Mouse (Mus musculus) embryonic stem cell, embryonic (primary cell): ENCODE data around the gene Sdr9c7.

Experiments used
- CTCF ChIA-PET, 4 experiments: fragments of 300-600 bp in 2 of 4; fragments of 350-600 bp in 2 of 4; sonication (Branson Sonifier 250); formaldehyde crosslinking; loops; one replicate each; lab custom pipeline; 2022; ENCODE audit warnings: inconsistent platforms in 2 of 4; lab: Charles Lee
- POLR2A ChIA-PET, 4 experiments: fragments of 300-600 bp in 2 of 4; fragments of 350-600 bp in 2 of 4; sonication (Branson Sonifier 250); formaldehyde crosslinking; loops; one replicate each; lab custom pipeline; 2022; ENCODE audit warnings: antibody characterized with exemption in 4 of 4, inconsistent platforms in 1 of 4; lab: Charles Lee

The Sdr9c7 gene

GRCm38 (mm10) chr10:127898218-127898617, at the start of gene Sdr9c7:
TSS of gene Sdr9c7 (plus strand) at chr10:127898518.
- POLR2A ChIA-PET = interaction anchor here in 3 of 4 experiments (0.6 to 6.6 kb wide), 10 partner anchors 7 to 230 kb away, joined by 3 to 40 read pairs (median 4); partner anchors contain the start of gene Rdh7 (in 1 of the 3)
- CTCF ChIA-PET = interaction anchor here in 1 of 4 experiments (0.5 kb wide), 1 partner anchor 586 kb away, joined by 3 read pairs; no protein-coding TSS in a partner anchor

- CTCF ChIA-PET = interaction anchor here in 1 of 4 experiments (0.6 kb wide), 1 partner anchor 1319 kb away, joined by 8 read pairs; no protein-coding TSS in a partner anchor
These were observed 48.7 kb upstream of the Sdr9c7 start, which contains the start of gene Rdh19 for GRCm38 (mm10) chr10:127849628-127850027. TSS of gene Rdh19 (plus strand) at chr10:127849928.

GRCm38 (mm10) chr10:127856376-127856775, 41.9 kb upstream of the Sdr9c7 start:
- ChIA-PET POLR2A (no interaction called here), CTCF (interaction anchor here in 1 of 4 experiments (0.6 kb wide), 1 partner anchor 175 kb away, joined by 4 read pairs; no protein-coding TSS in a partner anchor)

More at GRCm38 (mm10) chr10:127849628-127850027, 48.7 kb upstream of the Sdr9c7 start, which contains the start of gene Rdh19:
- POLR2A ChIA-PET = no interaction called here

- CTCF ChIA-PET = no interaction called here
- POLR2A ChIA-PET = interaction anchor here in 1 of 4 experiments (0.6 kb wide), 1 partner anchor 315 kb away, joined by 3 read pairs; no protein-coding TSS in a partner anchor
These were observed 33.4 kb upstream of the Sdr9c7 start for GRCm38 (mm10) chr10:127864931-127865330.

- POLR2A ChIA-PET = no interaction called here
- CTCF ChIA-PET = no interaction called here
These were observed 32.1 kb upstream of the Sdr9c7 start, which contains the start of gene Rdh16f2 for GRCm38 (mm10) chr10:127866232-127866631. TSS of gene Rdh16f2 (plus strand) at chr10:127866474.

GRCm38 (mm10) chr10:127872484-127872883, 25.8 kb upstream of the Sdr9c7 start:
- POLR2A ChIA-PET = interaction anchor here in 1 of 4 experiments (0.8 kb wide), 1 partner anchor 24 kb away, joined by 7 read pairs; no protein-coding TSS in a partner anchor
- CTCF ChIA-PET = interaction anchor here in 3 of 4 experiments (0.5 to 1.2 kb wide), 6 partner anchors 9 to 503 kb away, joined by 3 to 9 read pairs (median 5); no protein-coding TSS in a partner anchor

GRCm38 (mm10) chr10:127877681-127878080, 20.6 kb upstream of the Sdr9c7 start:
- POLR2A ChIA-PET = interaction anchor here in 3 of 4 experiments (0.6 to 1.5 kb wide), 6 partner anchors 11 to 256 kb away, joined by 3 to 29 read pairs (median 4); partner anchors contain the start of genes Lrp1 (in 1 of the 3) and Rdh7 (in 1 of the 3)
- CTCF ChIA-PET = interaction anchor here in 2 of 4 experiments (0.5 to 0.9 kb wide), 3 partner anchors 16 to 57 kb away, joined by 3 to 8 read pairs (median 3); no protein-coding TSS in a partner anchor

GRCm38 (mm10) chr10:127878262-127879057, 19.9 kb upstream of the Sdr9c7 start:
- ChIA-PET POLR2A (interaction anchor here in 3 of 4 experiments (0.6 to 3.4 kb wide), 4 partner anchors 10 to 28 kb away, joined by 3 to 29 read pairs (median 8); partner anchors contain the start of gene Rdh7 (in 1 of the 3)), CTCF (interaction anchor here in 1 of 4 experiments (0.6 kb wide), 1 partner anchor 861 kb away, joined by 3 read pairs; no protein-coding TSS in a partner anchor)

GRCm38 (mm10) chr10:127879155-127879688, 19.1 kb upstream of the Sdr9c7 start:
- ChIA-PET CTCF (interaction anchor here in 2 of 4 experiments (0.5 to 1.2 kb wide), 3 partner anchors 133 to 860 kb away, joined by 3 to 5 read pairs (median 3); no protein-coding TSS in a partner anchor), POLR2A (interaction anchor here in 1 of 4 experiments (3.4 kb wide), 1 partner anchor 28 kb away, joined by 12 read pairs; no protein-coding TSS in a partner anchor)

GRCm38 (mm10) chr10:127881041-127881440, 17.3 kb upstream of the Sdr9c7 start:
- ChIA-PET CTCF (interaction anchor here in 2 of 4 experiments (0.6 to 1.1 kb wide), 4 partner anchors 8 to 26 kb away, joined by 3 to 9 read pairs (median 3); no protein-coding TSS in a partner anchor), POLR2A (interaction anchor here in 1 of 4 experiments (0.7 to 3.4 kb wide), 7 partner anchors 9 to 134 kb away, joined by 3 to 12 read pairs (median 4); partner anchors contain the start of gene Sdr9c7)

- POLR2A ChIA-PET = interaction anchor here in 1 of 4 experiments (0.5 kb wide), 1 partner anchor 18 kb away, joined by 3 read pairs; no protein-coding TSS in a partner anchor
- CTCF ChIA-PET = interaction anchor here in 1 of 4 experiments (0.5 kb wide), 1 partner anchor 309 kb away, joined by 3 read pairs; no protein-coding TSS in a partner anchor
These were observed 11.8 kb upstream of the Sdr9c7 start for GRCm38 (mm10) chr10:127886551-127886950.

- POLR2A ChIA-PET = interaction anchor here in 1 of 4 experiments (0.5 kb wide), 1 partner anchor 17 kb away, joined by 3 read pairs; no protein-coding TSS in a partner anchor
- CTCF ChIA-PET = no interaction called here
These were observed 11.3 kb upstream of the Sdr9c7 start for GRCm38 (mm10) chr10:127886971-127887370.

- CTCF ChIA-PET = interaction anchor here in 1 of 4 experiments (0.6 kb wide), 1 partner anchor 49 kb away, joined by 3 read pairs; no protein-coding TSS in a partner anchor
- POLR2A ChIA-PET = interaction anchor here in 2 of 4 experiments (0.5 to 1.6 kb wide), 5 partner anchors 9 to 18 kb away, joined by 3 to 4 read pairs (median 3); partner anchors contain the start of gene Sdr9c7 (in 2 of the 2)
These were observed 9.7 kb upstream of the Sdr9c7 start, which contains the start of gene Rdh7 for GRCm38 (mm10) chr10:127888605-127889004. TSS of gene Rdh7 (minus strand) at chr10:127888817.

GRCm38 (mm10) chr10:127891481-127891880, 6.8 kb upstream of the Sdr9c7 start:
- CTCF ChIA-PET = no interaction called here

GRCm38 (mm10) chr10:127893163-127894022, 4.9 kb upstream of the Sdr9c7 start:
- CTCF ChIA-PET = interaction anchor here in 2 of 4 experiments (0.6 to 1.1 kb wide), 4 partner anchors 16 to 369 kb away, joined by 3 to 8 read pairs (median 3); no protein-coding TSS in a partner anchor
- POLR2A ChIA-PET = interaction anchor here (0.5 to 6.6 kb wide), 9 partner anchors 12 to 776 kb away, joined by 3 to 40 read pairs (median 5); partner anchors contain the start of gene Naca (in 1 of the 4)

More at GRCm38 (mm10) chr10:127891481-127891880, 6.8 kb upstream of the Sdr9c7 start:
- POLR2A ChIA-PET = no interaction called here

GRCm38 (mm10) chr10:127896705-127897104, 1.6 kb upstream of the Sdr9c7 start:
- ChIA-PET POLR2A (interaction anchor here in 3 of 4 experiments (0.9 to 6.6 kb wide), 9 partner anchors 9 to 229 kb away, joined by 3 to 40 read pairs (median 3); partner anchors contain the start of gene Nab2 (in 1 of the 3)), CTCF (interaction anchor here in 1 of 4 experiments (0.9 kb wide), 1 partner anchor 220 kb away, joined by 6 read pairs; no protein-coding TSS in a partner anchor)
